Mouse (Mus musculus) heart, embryonic 16.5 days (tissue): ENCODE results near the gene Nudt6. TPM values are rescaled to one million over a fixed set of nuclear protein-coding genes. Genes with fewer than 3 reads are reported as not detected.
A peak's percentile ranks its signal among the peaks of the same experiment; 100 is the strongest.

Source experiments
- ATAC-seq: fragments of 200-750 bp; cut with Nextera tagmentation; replicated peaks from 2 replicates; pipeline ENCODE4 v1.8.0; 2017; ENCODE audit warnings: moderate number of reproducible peaks; ENCODE audit not compliant: insufficient read depth, low FRiP score; ENCODE audit errors: extremely low read depth
- H3K27ac ChIP-seq: fragments of 300-500 bp; sonication (generic); 2 replicates; pipeline ENCODE4 v1.5.1; 2014; ENCODE audit warnings: mild to moderate bottlenecking, low read length, control low read depth, moderate library complexity
- H3K27me3 ChIP-seq: fragments of 300-500 bp; sonication (generic); 2 replicates; pipeline ENCODE4 v1.6.1; 2014; ENCODE audit warnings: low read length, mixed read lengths; ENCODE audit not compliant: control insufficient read depth, insufficient read depth
- H3K36me3 ChIP-seq: fragments of 300-500 bp; sonication (generic); 2 replicates; pipeline ENCODE4 v1.6.1; 2014; ENCODE audit not compliant: control insufficient read depth, insufficient read depth
- H3K4me1 ChIP-seq: fragments of 300-500 bp; sonication (generic); 2 replicates; pipeline ENCODE4 v1.6.1; 2014; ENCODE audit warnings: low read length, mixed read lengths; ENCODE audit not compliant: control insufficient read depth, insufficient read depth
- H3K4me2 ChIP-seq: fragments of 300-500 bp; sonication (generic); 2 replicates; pipeline ENCODE4 v1.6.1; 2014; ENCODE audit warnings: low read depth, mild to moderate bottlenecking, control low read depth, low read length
- H3K4me3 ChIP-seq: fragments of 300-500 bp; sonication (generic); 2 replicates; pipeline ENCODE4 v1.5.1; 2014; ENCODE audit warnings: mild to moderate bottlenecking, control low read depth, low read length
- H3K9ac ChIP-seq: fragments of 300-500 bp; sonication (generic); 2 replicates; pipeline ENCODE4 v1.6.1; 2014; ENCODE audit warnings: low read length, control low read depth
- H3K9me3 ChIP-seq: fragments of 300-500 bp; sonication (generic); replicated peaks from 2 replicates; pipeline ENCODE4 v1.6.1; 2016; ENCODE audit warnings: low read length; ENCODE audit not compliant: control insufficient read depth
- WGBS: fragments of 180-500 bp; shearing (Covaris S2); extraction: QIAGEN DNeasy Blood & Tissue Kit; methylation state at CpG from one replicate; pipeline ENCODE4 v1.1.7; 2014; 5-methylcytosine and 5-hydroxymethylcytosine counted together
- polyA plus RNA-seq: library from polyadenylated mRNA; unstranded; fragments of >200 nt; fragmentation: Nextera tagmentation; extraction: Ambion mirVana; gene quantifications from 2 replicates; pipeline ENCODE4 v1.2.1, GENCODE M21; 2015

The Nudt6 gene
- polyA plus RNA-seq, 1 experiment from 2014 or later, result 14.7 TPM

DNA sequence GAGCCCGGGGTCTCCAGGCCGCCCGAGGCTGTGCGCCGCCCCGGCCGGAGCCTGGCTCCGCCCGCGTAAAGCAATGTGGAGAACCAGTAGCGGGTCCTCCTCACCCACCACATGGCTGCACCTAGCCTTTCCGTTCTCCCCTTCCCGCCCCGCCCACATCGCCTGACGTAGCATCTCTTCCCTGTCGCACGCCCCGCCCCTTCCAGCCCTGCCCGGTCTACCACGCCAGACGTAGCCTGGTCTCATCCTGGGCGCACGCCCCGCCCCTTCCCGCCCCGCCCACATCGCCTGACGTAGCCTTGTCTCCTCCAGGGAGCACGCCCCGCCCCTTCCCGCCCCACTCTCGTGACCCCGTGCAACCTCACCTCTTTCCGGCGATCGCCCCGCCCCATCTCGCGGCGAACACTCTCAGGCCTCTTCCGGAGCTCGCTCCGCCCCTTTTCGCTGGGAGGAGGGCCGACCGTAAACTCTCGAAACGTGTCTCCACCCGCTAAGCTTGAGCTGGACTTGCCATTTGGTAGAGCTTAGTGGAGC lies 486 bp downstream of the Nudt6 start, which contains the start of gene Spata5:
TSS of gene Spata5 (plus strand) at position 439 of the 534 bp plus-strand sequence.
- Histone ChIP-seq H3K9me3 (no peaks in the 10 kb centered on the region), H3K4me1 (peaks cover 18% of the 10 kb centered on the region), H3K36me3 (no peaks in the 10 kb centered on the region), H3K27me3 (no peaks in the 10 kb centered on the region), H3K4me2 (peak within 1 kb of the TSS; percentile 96), H3K27ac (peak within 1 kb of the TSS; percentile 97), H3K4me3 (peak within 1 kb of the TSS; percentile 96), H3K9ac (peak within 1 kb of the TSS; percentile 91)
- peak; percentile 95 for ATAC-seq
- WGBS, result 1% methylated on average over 48 of the region's 50 CpGs

DNA sequence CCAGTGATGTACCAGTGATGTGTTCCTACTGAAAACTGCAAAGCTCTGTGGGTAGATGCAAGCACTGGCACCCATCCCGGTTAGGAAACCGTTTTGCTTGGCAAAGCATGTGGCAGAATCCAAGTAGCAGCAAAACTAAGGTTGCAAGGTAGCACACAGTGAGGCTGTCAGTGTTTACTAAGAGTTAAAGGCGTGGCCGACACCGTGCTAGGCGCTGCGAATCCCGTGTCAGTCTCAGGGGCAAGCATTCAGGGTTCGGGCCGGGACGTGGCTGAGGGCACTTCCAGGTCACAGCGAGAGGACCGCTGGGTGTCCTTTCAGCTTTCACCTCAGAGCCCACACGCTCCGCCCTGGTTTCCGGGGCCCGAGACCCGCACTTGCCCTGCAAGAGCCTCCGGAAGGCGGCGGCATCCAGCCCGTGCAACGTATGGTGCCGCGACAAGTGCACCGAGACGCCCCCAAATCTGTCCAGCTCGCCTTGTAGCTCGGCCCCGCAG lies 1.0 kb downstream of the Nudt6 start:
- H3K9ac ChIP-seq, result peak overlapping the region; percentile 91
- H3K36me3 ChIP-seq, result no peaks in the 10 kb centered on the region
- H3K27me3 ChIP-seq, result no peaks in the 10 kb centered on the region
- peaks cover 18% of the 10 kb centered on the region for H3K4me1 ChIP-seq
- peak overlapping the region; percentile 92 for H3K4me3 ChIP-seq
- WGBS, result under 1% methylated on average over 30 of the region's 30 CpGs
- ATAC-seq, result no peak; the same call in 1 of the 2 replicates
- no peaks in the 10 kb centered on the region for H3K9me3 ChIP-seq
- peak overlapping the region; percentile 71 for H3K4me2 ChIP-seq
- H3K27ac ChIP-seq, result peak overlapping the region; percentile 97

DNA sequence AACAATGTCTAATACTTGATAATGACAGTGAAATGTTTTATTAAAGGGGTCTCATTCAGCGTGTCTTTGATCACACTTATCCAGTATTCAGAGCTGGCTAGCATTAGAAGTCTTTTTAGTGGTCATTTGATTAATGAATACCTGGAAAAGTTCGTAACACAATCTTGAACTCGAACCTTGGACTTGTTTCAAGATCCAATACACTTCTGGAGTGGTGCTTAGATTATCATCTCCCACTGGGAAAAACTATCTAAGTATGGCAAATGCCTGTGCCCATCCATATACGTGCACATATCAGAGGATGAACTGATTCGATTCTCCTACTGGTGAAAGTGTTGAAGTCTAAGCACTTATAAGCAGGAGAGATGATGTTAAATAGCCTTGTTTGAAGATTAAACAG lies 1.7 kb downstream of the Nudt6 start:
- Histone ChIP-seq H3K4me2 (peak overlapping the region; percentile 71), H3K36me3 (no peaks in the 10 kb centered on the region), H3K27ac (no peak overlapping the region; the same call in 1 of the 2 replicates), H3K9ac (peak overlapping the region; percentile 91), H3K4me1 (peaks cover 18% of the 10 kb centered on the region), H3K4me3 (peak overlapping the region; percentile 92), H3K27me3 (no peaks in the 10 kb centered on the region), H3K9me3 (no peaks in the 10 kb centered on the region)
- 57% methylated on average over 5 of the region's 5 CpGs for WGBS
- ATAC-seq, result no peak

DNA sequence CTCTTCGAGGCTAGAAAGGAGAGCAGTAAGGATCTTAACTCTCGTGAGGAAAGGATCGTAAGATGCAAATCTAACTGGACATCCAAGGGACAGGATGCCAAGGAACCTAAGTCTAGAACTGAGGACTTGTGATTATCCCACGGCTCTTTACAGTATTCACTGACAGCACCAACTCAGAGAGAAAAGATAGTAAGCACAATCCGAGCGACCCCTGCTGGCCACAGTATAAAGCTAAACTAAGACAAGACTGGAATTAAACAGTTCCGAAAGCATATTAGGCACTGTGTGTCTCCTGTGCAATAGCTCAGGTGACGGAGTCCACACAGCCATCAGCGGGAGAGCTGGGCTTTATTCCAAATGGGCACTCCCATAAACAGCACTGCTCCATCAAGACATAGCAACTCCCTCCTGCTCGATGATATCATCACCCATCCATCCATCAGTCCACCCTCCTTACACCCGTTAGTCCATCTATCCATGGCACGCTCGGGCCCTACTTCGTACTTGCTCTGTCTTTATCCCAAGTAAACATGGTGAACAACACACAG lies 5.5 kb downstream of the Nudt6 start:
- no peak overlapping the region for H3K9ac ChIP-seq
- H3K27ac ChIP-seq, result no peak overlapping the region
- H3K4me3 ChIP-seq, result no peak overlapping the region
- no peaks in the 10 kb centered on the region for H3K9me3 ChIP-seq
- no peak for ATAC-seq
- peaks cover 10% of the 10 kb centered on the region for H3K4me1 ChIP-seq
- H3K4me2 ChIP-seq, result no peak overlapping the region
- no peaks in the 10 kb centered on the region for H3K27me3 ChIP-seq
- no peaks in the 10 kb centered on the region for H3K36me3 ChIP-seq
- WGBS, result 42% methylated on average over 14 of the region's 14 CpGs

DNA sequence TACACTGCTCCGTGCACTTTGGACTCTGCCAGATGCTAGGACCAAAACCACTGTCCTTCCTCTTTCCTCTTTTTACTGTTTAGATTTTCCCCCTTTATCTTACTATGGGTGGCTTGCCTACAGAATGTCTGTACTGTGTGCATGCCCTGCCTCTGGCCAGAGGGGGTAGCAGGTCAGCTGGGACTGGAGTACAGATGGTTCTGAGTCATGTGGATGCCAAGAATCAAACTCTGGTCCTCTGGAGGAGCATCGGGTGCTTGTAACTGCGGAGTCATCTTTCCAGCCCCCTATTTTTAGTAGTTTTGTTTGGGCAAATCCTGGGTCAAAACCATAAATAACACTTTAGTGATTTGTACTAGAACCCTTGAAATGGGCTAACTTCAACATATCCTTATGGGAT lies 6.6 kb downstream of the Nudt6 start:
- Histone ChIP-seq H3K27ac (no peak overlapping the region), H3K9me3 (no peaks in the 10 kb centered on the region), H3K4me2 (no peak overlapping the region), H3K36me3 (no peaks in the 10 kb centered on the region), H3K4me3 (no peak overlapping the region), H3K27me3 (no peaks in the 10 kb centered on the region), H3K4me1 (peaks cover 6% of the 10 kb centered on the region), H3K9ac (no peak overlapping the region)
- 84% methylated on average over 3 of the region's 3 CpGs for WGBS
- ATAC-seq, result no peak

DNA sequence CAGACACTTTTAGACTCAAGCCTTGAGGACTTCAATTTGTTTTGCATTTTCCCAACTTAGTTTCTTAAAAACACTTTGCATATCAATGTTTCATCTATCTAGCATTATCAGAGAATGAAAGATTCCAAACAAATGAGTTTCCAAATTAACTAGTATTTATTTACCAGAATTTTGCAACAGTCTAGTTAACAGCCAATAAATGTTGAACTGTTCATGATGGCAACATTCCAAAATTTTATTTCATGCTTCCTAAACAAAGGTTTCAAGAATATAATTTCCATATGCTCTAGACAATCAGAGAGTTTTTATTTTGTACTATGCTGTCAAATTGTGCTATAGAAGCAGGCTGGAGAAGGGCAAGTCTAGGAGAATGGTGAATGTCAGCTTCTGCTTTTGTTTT lies 12.4 kb downstream of the Nudt6 start:
- Histone ChIP-seq H3K4me2 (no peak overlapping the region), H3K4me3 (no peak overlapping the region), H3K9ac (no peak overlapping the region), H3K4me1 (no peaks in the 10 kb centered on the region), H3K27me3 (no peaks in the 10 kb centered on the region), H3K27ac (no peak overlapping the region), H3K9me3 (no peaks in the 10 kb centered on the region), H3K36me3 (peaks cover 5% of the 10 kb centered on the region)
- no peak for ATAC-seq

DNA sequence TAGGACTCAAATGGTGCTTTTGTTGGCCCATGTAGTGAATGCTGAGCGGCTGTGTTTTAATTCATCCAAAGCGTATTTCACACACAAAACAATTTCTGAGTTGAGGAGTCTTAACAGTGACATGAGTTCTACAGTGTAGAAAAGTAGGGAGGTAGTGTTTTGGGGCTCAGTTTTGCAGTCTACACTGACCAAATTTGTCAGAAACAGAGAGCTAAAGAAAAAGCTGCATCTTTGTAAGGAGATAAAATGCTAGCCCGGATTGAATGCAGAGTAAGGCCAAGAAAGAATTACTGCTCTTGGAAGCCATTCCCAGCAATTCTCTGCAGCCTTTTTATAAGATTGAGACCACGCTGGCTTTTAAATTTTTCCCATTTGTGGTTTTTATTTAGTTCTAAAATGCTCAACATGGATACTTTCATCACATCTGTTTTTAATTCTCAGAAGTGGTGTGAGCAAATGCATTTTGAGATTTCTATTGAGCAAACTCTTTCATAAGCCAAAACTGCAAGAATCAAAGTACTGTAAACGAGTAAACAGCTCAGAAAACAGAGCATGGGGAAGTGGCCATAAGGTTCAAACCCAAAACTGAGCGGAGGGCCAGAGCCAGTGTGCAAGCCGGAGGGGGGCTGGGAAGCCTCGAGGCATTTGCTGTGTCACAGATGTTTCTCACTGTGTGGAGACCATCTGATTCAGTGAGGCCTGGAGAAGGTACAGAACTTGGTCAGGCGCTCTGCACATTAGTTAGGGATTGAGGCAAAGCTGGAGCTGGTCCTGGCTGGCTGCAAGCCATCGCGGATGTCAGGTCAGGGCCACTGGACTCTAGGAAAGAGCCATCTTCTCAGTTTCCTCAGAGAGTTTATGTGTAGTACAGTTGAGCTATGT lies 18.0 kb downstream of the Nudt6 start:
- ATAC-seq, result no peak
- peaks cover 17% of the 10 kb centered on the region for H3K4me1 ChIP-seq
- no peaks in the 10 kb centered on the region for H3K9me3 ChIP-seq
- no peak overlapping the region for H3K4me2 ChIP-seq
- H3K9ac ChIP-seq, result no peak overlapping the region
- H3K36me3 ChIP-seq, result peaks cover 5% of the 10 kb centered on the region
- WGBS, result 70% methylated on average over 11 of the region's 11 CpGs
- H3K27ac ChIP-seq, result 0 out of 2 replicates have a peak overlapping the region, but pooled peaks have one; percentile 9
- no peak overlapping the region for H3K4me3 ChIP-seq
- no peaks in the 10 kb centered on the region for H3K27me3 ChIP-seq

DNA sequence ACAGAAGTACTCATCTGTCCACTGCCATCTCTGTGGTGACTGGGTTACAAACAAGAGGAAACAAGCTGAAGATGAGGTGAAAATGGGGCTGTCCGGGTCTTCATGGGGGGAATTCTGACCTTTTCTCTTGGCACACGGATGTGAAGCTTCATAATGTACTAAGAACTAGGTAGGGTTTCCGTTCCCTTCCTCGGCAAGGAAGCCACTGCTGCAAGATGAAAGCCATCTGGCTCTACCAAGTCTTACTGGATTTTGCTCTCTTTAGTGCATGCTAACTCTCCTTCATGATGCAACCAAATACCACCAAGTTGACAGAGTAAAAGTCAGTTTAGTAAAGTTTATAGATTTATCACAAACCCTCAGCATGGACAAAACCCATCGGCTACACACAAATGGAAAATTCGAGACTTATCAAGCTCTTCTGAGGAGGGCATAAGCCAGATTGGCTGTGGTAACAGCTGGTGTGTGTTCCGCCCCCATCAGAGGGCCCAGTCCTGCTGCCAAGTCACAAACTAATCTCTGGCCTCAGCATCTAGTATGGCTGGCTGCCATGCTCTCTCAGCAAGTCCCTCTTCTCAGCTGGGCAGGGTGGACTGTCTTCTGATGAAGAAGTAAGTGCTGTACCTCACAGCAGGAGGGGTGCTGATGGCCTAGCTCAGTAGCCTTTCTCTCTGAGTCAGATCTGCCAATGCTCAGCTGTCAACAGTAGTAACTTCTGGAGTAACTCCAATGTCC lies 21.2 kb downstream of the Nudt6 start:
- peak; percentile 89 for ATAC-seq
- Histone ChIP-seq H3K27me3 (no peaks in the 10 kb centered on the region), H3K36me3 (no peaks in the 10 kb centered on the region), H3K9me3 (no peaks in the 10 kb centered on the region), H3K27ac (peak overlapping the region; percentile 41), H3K4me3 (no peak overlapping the region), H3K4me1 (peaks cover 17% of the 10 kb centered on the region), H3K9ac (no peak overlapping the region), H3K4me2 (no peak overlapping the region)
- 48% methylated on average over 7 of the region's 7 CpGs for WGBS
